10 mouse cellular contexts compared by ENCODE assay signal in genomic region chr14:47181497-47182290, GRCm38 (mm10). TPM values are rescaled to one million over a fixed set of nuclear protein-coding genes. Genes with fewer than 3 reads are reported as not detected.
A peak's percentile ranks its signal among the peaks of the same experiment; 100 is the strongest.
DNase-seq lines count a peak whose midpoint lies in the region; ATAC-seq and TF ChIP-seq lines count a peak whose summit lies in the region.
"Had no signal": no experiment of that assay in that cellular context is flagged by ENCODE, and none has a peak within 500 bp of the region (broad histone marks: within the 10 kb centered on the region; RNA-seq: fewer than 3 reads in every experiment).

No protein-coding gene starts in this region.

- peak; percentile 59 for TF ChIP-seq CTCF in left cerebral cortex, adult 2 months (IDR thresholded peaks at IDR 0.05)
- peak; percentile 12 to 58 (median 54); a peak in 4 of 6 replicates for TF ChIP-seq CTCF in MEL (IDR thresholded peaks at IDR 0.05 in 2 of 3, conservative IDR thresholded peaks at IDR 0.05 in 1 of 3; ENCODE audit: control insufficient read depth in 1 of 3, insufficient read depth in 1 of 3, low read depth in 2 of 3, low read length in 3 of 3, poor library complexity in 1 of 3, severe bottlenecking in 1 of 3)

- H3K9me3 ChIP-seq in MEL (replicated peaks; ENCODE audit: insufficient read depth, low read length) = no peaks in the 10 kb centered on the region
- H3K9me3 ChIP-seq: embryonic facial prominence, embryonic 12.5 days; limb, embryonic 13.5 days had no signal

- intact Hi-C loops in left cerebral cortex, adult 2 months (cut with DNase I) = no loop called here

- ATAC-seq in megakaryocyte, adult 5-6 weeks (ENCODE audit: poor library complexity, severe bottlenecking) = no peak

- no peak for TF ChIP-seq POLR2A in MEL (IDR thresholded peaks at IDR 0.05; ENCODE audit: control insufficient read depth in 1 of 2, insufficient read depth in 1 of 2, low read depth in 1 of 2, low read length in 2 of 2, poor library complexity in 1 of 2)

- TF ChIP-seq RAD21 in MEL (IDR thresholded peaks at IDR 0.05; ENCODE audit: low read depth, low read length) = peak; percentile 25

- DNase-seq in left cerebral cortex, adult 2 months (ENCODE audit: extremely low spot score in 1 of 2, low spot score in 2 of 2) = peak; percentile 28 to 37
- DNase-seq in left cerebral cortex, adult 8-10 months (ENCODE audit: low spot score in 2 of 2) = no peak
- DNase-seq in MEL (ENCODE audit: low read depth, low spot score) = peak; percentile 78
- DNase-seq in c-Kit-positive CD71-positive TER-119-positive erythroid progenitor cells, embryonic 14.5 days (ENCODE audit: low spot score) = peak; percentile 31
- DNase-seq in gastrocnemius, postnatal 10 days = peak; percentile 65
- DNase-seq in layer of hippocampus, adult 9-10 months (ENCODE audit: low spot score) = peak; percentile 53
- DNase-seq in ovary, adult 18-20 months (ENCODE audit: low spot score) = peak; percentile 25

- H3K79me2 ChIP-seq in MEL (ENCODE audit: control insufficient read depth, insufficient read depth, low read length, poor library complexity) = peaks cover 3% of the 10 kb centered on the region; the same call in 1 of the 2 replicates

- no peak overlapping the region for H3K27ac ChIP-seq in left cerebral cortex, adult 2 months
- H3K27ac ChIP-seq in MEL (ENCODE audit: control insufficient read depth, low read depth, low read length) = no peak overlapping the region
- H3K27ac ChIP-seq: embryonic facial prominence, embryonic 12.5 days; limb, embryonic 13.5 days had no signal

- no peak overlapping the region for H3K4me3 ChIP-seq in left cerebral cortex, adult 2 months
- no peak overlapping the region for H3K4me3 ChIP-seq in MEL (ENCODE audit: control insufficient read depth in 1 of 2, insufficient read depth in 1 of 2, low read depth in 2 of 2, low read length in 2 of 2)
- H3K4me3 ChIP-seq: embryonic facial prominence, embryonic 12.5 days; limb, embryonic 13.5 days had no signal

- H3K36me3 ChIP-seq in MEL (ENCODE audit: control insufficient read depth in 1 of 2, insufficient read depth in 2 of 2, low read length in 2 of 2) = peaks cover 0 to 3% of the 10 kb centered on the region in 2 experiments; a peak in 3 of 4 replicates
- H3K36me3 ChIP-seq: embryonic facial prominence, embryonic 12.5 days; limb, embryonic 13.5 days had no signal

- no peaks in the 10 kb centered on the region for H3K27me3 ChIP-seq in MEL (ENCODE audit: control insufficient read depth in 1 of 2, insufficient read depth in 2 of 2, low read length in 2 of 2)
- H3K27me3 ChIP-seq: embryonic facial prominence, embryonic 12.5 days had no signal

- no peak for TF ChIP-seq EP300 in MEL (IDR thresholded peaks at IDR 0.05; ENCODE audit: low read depth in 1 of 2, low read length in 2 of 2)

- H3K4me1 ChIP-seq in MEL (ENCODE audit: control insufficient read depth in 1 of 2, insufficient read depth in 2 of 2, low read length in 2 of 2) = peaks cover 0 to 5% of the 10 kb centered on the region in 2 experiments; a peak in 2 of 4 replicates

- H3K9ac ChIP-seq in MEL (ENCODE audit: control insufficient read depth, low read depth, low read length, poor library complexity, severe bottlenecking) = no peak overlapping the region
- H3K9ac ChIP-seq: embryonic facial prominence, embryonic 12.5 days; limb, embryonic 13.5 days had no signal

TF ChIP-seq in MEL, 35 proteins besides CTCF, POLR2A, EP300 and RAD21:
- TF ChIP-seq SIN3A (IDR thresholded peaks at IDR 0.05; ENCODE audit: low read length) (0 out of 2 replicates have a peak, but pooled peaks have one; percentile 12), RCOR1 (IDR thresholded peaks at IDR 0.05; ENCODE audit: low read depth, low read length) (peak; percentile 20; the same call in 1 of the 2 replicates), TAL1 (IDR thresholded peaks at IDR 0.05; ENCODE audit: low read length) (no peak), JUND (IDR thresholded peaks at IDR 0.05; ENCODE audit: low read depth, low read length) (no peak), ETS1 (IDR thresholded peaks at IDR 0.05; ENCODE audit: low read depth, low read length) (no peak), SMC3 (IDR thresholded peaks at IDR 0.05; ENCODE audit: low read depth, low read length) (peak; percentile 49)

RNA-seq across cellular contexts. Expression of gene Gch1, which starts 7.5 kb away (rescaled TPM):
- 1 to 10 TPM; 1.2 to 1.9 TPM for total RNA-seq in left cerebral cortex, adult 2 months (2021)
- 1 to 10 TPM in 2 of 4 experiments, under 1 TPM in 2; 0.63 to 1.1 (median 1.0) TPM for total RNA-seq in left cerebral cortex, adult 8-10 months (2022)
- total RNA-seq in MEL (2012; rRNA removed) = 4.4 and 8.6 TPM in 2 replicates
- polyA plus RNA-seq in MEL (2012; ENCODE audit: insufficient read depth in 1 of 2, insufficient read length in 2 of 2, low read depth in 1 of 2, low replicate concordance in 2 of 2, missing spikeins in 1 of 2) = 1 to 10 TPM in 1 of 2 experiments, not detected in 1; 6.6 TPM
- total RNA-seq in gastrocnemius, postnatal 10 days (2021) = 1 to 10 TPM; 1.6 to 1.9 TPM
- 16.7 and 18.5 TPM in 2 replicates for total RNA-seq in megakaryocyte, adult 5-6 weeks (2015)
- total RNA-seq in megakaryocyte, adult 5-6 weeks (2017) = 9.4 and 10.2 TPM in 2 replicates

Comparison
In these comparisons a context has a peak if more than half of its experiments do, and no peak if none do; other contexts are left out.
1. DNase-seq: peak in left cerebral cortex, adult 2 months (2 of 2), MEL (single experiment), c-Kit-positive CD71-positive TER-119-positive erythroid progenitor cells, embryonic 14.5 days (single experiment), gastrocnemius, postnatal 10 days (single experiment), layer of hippocampus, adult 9-10 months (single experiment) and ovary, adult 18-20 months (single experiment); none in left cerebral cortex, adult 8-10 months (0 of 2).